Mouse (Mus musculus) liver, postnatal 0 days (tissue): ENCODE results near the gene Clasp1.

ENCODE experiments used
- CTCF ChIP-seq: sonication (generic); IDR thresholded peaks from 2 replicates; pipeline ENCODE4 v1.5.1; 2016; ENCODE audit warnings: antibody characterized with exemption, low read depth
- EP300 ChIP-seq: IDR thresholded peaks from 2 replicates; pipeline ENCODE4 v1.6.1; 2016; ENCODE audit warnings: antibody characterized with exemption, low read depth, mild to moderate bottlenecking

GRCm38 (mm10) chr1:118343649-118344435, 45.0 kb upstream of the Clasp1 start:
- TF ChIP-seq EP300 (no peak), CTCF (peak; percentile 42)
